Mouse (Mus musculus) kidney, adult 10 weeks (tissue): ENCODE data around the gene Gnl1. TPM values are rescaled to one million over a fixed set of nuclear protein-coding genes. Genes with fewer than 3 reads are reported as not detected.

Experiments used
- polyA plus RNA-seq: library from polyadenylated mRNA; stranded (reverse); fragments of 350-450 nt; fragmentation: Illumina TruSeq; extraction: RNeasy Lipid Tissue Mini Kit (QIAGEN cat#74804); gene quantifications from one replicate; pipeline ENCODE4 v1.2.3, GENCODE M21; 2014; ENCODE audit warnings: low read depth, low replicate concordance

Gene Gnl1
- polyA plus RNA-seq: 1.0 TPM

DNA sequence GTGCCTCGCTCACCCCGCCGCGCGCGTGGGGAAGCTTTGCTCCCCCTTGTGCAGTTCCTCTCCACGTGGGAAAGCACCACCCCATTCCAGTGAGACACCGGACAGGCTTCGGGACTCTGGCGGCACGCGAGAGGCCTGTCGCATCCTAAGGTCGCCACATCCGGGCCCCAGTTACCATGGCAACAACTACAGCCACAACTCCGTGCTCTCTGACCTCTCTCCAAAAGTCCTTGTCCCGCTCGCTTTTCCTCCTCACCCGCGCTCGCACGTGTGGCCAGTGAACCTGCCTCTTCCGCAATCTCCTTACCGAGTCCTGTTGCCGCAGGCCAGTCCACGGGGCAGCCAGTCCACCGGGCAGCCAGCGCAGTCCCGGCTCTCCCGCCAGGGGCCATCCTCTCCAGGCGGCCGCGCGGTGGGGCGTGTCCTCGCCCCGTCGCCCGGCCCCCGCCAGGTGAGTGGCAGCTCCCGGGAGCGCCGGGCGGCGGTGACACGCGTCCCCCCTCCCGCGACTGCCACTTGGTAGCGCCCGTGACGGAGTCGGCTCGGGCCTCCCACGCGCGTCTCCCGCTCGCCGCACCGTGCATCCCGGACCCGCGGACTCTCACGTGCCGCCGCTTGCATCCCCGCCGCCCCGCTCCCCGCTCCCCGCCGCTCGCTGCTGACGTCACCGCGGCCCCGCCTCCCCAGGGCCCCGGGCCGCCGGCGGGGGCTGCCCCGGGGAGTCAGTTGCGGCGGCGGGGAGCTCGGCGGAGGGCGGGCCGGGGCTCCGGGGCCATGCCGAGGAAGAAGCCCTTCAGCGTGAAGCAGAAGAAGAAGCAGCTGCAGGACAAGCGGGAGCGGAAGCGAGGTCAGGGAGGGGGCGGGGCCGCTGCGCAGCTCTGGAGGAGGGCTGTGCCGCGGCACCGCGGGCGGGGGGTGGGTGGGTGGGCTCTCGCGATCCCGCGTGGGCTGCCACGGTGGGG, at the start of gene Gnl1, which contains the start of gene Prr3:
TSS of gene Gnl1 (plus strand) at position 451 of the 962 bp plus-strand sequence.
TSS of gene Prr3 (minus strand) at position 836 of the 962 bp plus-strand sequence.

DNA sequence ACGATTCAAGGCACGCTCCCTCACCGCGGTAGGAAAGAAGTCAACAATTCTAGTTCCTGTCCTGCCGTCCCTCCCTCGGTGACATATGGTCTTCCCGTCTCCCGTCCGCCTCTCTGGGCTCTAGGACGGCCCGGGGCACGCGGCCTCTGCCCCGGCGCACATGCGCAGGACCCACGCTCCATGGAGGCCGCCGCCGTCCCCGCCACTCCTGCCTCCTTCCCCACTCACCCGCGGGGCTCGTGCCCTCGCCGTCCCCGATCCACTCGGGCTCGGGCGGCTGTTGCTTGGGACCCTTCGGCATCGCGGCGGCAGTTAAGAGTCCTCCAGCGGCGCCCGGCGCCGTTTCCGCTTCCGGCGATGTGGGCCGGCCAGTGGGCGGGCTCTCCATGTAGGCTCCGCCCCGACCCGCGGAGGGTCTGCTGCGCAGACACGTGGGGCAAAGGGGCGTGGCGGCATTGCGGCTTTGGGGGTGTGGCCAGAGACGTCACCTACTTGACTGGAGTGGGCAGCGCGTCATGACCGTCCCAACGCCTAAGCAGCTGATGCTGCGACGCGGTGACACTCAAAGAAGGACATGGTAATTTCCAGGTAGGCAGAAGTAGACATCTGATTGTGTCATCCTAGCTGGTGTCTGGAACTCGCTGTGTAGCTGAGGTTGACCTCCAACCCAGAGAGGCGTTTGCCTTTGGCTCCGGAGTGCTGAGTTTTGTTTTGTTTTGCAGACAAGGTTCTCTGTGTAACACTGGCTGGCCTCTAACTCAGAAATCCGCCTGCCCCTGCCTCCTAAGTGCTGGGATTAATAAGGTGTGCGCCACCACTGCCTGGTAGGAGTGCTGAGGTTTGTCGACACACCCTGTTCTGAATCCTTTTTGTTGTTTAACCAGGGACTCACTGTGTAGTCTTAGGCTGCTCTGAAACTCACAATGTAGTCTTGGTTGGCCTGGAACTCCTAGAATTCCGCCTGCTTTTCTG, 9.9 kb upstream of the Gnl1 start, which contains the start of gene Abcf1:
TSS of gene Abcf1 (minus strand) at position 344 of the 972 bp plus-strand sequence.

DNA sequence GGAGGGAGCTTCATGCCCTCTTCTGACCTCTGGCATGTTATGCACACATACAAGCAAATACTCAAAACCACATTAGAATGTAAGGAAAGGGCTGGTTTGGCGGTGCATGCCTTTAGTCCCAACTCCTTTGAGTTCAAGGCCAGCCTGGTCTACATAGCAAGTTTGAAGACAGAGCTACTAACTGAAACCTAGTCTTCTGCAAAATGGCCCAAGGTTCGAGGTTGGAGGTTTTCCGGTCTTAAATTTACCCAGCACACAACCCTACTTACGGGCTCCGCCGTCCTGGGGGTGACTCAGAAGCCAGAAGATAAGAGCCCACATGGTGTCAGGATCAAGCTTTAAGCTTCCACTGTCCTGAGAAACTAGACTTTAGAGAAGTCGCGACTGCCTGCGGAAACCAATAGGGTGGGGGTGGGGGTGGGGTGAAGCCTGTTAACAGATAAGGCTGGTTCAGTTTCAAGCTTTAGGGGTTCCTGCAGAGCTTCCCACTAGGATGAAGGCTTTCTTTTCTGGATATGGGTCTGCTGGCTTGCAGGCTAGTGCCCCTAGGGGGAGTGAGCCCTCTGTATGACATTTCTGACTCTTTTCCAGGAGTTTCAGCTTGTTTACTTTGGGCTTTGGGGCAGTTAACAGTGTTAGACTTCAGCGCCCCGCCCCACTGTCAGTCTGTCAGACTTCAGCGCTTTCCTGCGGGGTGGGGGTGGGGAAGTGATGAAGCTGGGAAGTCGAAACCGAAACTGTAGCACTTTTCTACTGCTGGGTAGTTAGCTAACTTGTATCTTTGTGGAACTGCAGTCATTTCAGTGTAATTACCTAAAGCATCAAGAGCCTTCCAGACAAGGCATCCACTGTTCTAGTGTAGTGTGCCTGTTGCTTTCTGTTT, 40.8 kb downstream of the Gnl1 start, which contains the start of gene H2-T24:
TSS of gene H2-T24 (minus strand) at position 370 of the 883 bp plus-strand sequence.

DNA sequence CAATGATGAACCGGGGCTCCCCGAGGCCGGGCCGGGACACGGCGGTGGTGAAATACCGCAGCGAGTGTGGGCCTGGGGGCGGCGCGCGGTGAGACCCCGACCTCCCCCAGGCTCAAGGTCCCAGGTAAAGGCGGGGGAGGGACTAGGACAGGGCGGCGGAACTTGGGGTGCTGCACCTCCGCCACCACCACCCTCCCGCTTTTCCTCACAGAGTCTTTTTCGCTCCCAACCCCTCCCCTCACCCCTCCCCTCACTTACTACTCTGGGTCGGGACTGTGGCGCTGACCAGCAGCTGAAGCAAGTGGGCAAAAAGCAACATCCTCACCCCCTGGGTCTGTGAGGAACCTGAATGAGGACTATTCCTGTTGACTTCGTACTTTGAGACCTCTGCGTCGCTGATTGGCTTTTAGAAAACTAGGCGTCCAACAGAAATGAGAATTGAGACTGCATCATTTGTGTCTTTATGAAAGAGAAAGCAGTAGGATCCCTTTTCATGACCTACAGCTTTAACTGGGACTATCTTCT, 52.8 kb downstream of the Gnl1 start, which contains the start of gene H2-T23:
TSS of gene H2-T23 (minus strand) at position 505 of the 525 bp plus-strand sequence.

Other genes with a start within 250 kb of the Gnl1 start
- gene Ier3, start 158.2 kb upstream of the Gnl1 start, polyA plus RNA-seq: 13.7 TPM
- 7.4 TPM for gene Flot1, start 156.6 kb upstream of the Gnl1 start, polyA plus RNA-seq
- gene Tubb5, start 141.5 kb upstream of the Gnl1 start, polyA plus RNA-seq: 11.5 TPM
- gene Mdc1, start 138.3 kb upstream of the Gnl1 start, polyA plus RNA-seq: 7.1 TPM
- 0.32 TPM for gene Nrm, start 118.5 kb upstream of the Gnl1 start, polyA plus RNA-seq
- gene Ppp1r18, start 114.3 kb upstream of the Gnl1 start, polyA plus RNA-seq: 0.49 TPM
- gene Dhx16, start 100.0 kb upstream of the Gnl1 start, polyA plus RNA-seq: 21.8 TPM
- gene 2310061I04Rik, start 82.4 kb upstream of the Gnl1 start, polyA plus RNA-seq: 38.4 TPM
- gene Atat1, start 69.8 kb upstream of the Gnl1 start, polyA plus RNA-seq: 7.0 TPM
- gene Mrps18b, start 63.5 kb upstream of the Gnl1 start, polyA plus RNA-seq: 17.0 TPM
- 28.8 TPM for gene Ppp1r10, start 63.4 kb upstream of the Gnl1 start, polyA plus RNA-seq
- gene Abcf1, start 10.1 kb upstream of the Gnl1 start, polyA plus RNA-seq: 35.2 TPM
- 1.6 TPM for gene Prr3, start 385 bp downstream of the Gnl1 start, polyA plus RNA-seq
- gene H2-T24, start 40.7 kb downstream of the Gnl1 start, polyA plus RNA-seq: 4.6 TPM
- gene H2-T23, start 53.0 kb downstream of the Gnl1 start, polyA plus RNA-seq: 6.1 TPM
- 17.7 TPM for gene H2-T22, start 62.9 kb downstream of the Gnl1 start, polyA plus RNA-seq
- not detected for gene Gm6034, start 63.1 kb downstream of the Gnl1 start, polyA plus RNA-seq
- 0.89 TPM for gene Gm11127, start 78.5 kb downstream of the Gnl1 start, polyA plus RNA-seq
- not detected for gene Gm19684, start 141.8 kb downstream of the Gnl1 start, polyA plus RNA-seq
- not detected for gene Gm7030, start 149.6 kb downstream of the Gnl1 start, polyA plus RNA-seq
- gene Gm8909, start 188.7 kb downstream of the Gnl1 start, polyA plus RNA-seq: not detected
- gene H2-T3, start 210.4 kb downstream of the Gnl1 start, polyA plus RNA-seq: not detected